Mouse (Mus musculus): ENCODE results near the gene Prpf3.

DNA sequence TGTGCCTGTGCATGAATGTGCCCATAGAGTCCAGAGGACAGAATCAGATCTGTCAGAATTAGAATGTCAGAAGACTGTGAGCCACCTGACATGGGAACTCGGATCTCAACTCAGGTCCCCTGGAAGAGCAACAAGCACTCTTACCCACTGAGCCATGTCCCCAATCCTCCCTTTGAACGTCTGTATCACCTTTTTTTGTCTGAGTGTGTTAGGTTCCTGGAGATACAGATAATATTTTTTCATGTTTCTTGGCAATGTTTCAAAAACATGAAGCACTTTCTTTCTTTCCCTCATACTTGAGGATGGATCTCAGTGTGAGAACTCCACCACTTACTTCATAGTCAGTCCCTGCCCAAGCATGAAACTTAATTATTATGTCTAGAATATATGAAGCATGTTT, 47.3 kb downstream of the Prpf3 start:
- TF ChIP-seq CTCF (IDR thresholded peaks at IDR 0.05; ENCODE audit: borderline replicate concordance, control insufficient read depth, extremely low read depth, insufficient read depth, low read length, poor library complexity) (no peak), POLR2A (IDR thresholded peaks at IDR 0.05; ENCODE audit: control insufficient read depth, extremely low read depth, insufficient read depth, low read length, poor library complexity) (no peak)

Measured in thymus, adult 2 months (tissue).